Mouse (Mus musculus): Measurements from ENCODE around the gene Gm45062. TPM values are rescaled to one million over a fixed set of nuclear protein-coding genes. Genes with fewer than 3 reads are reported as not detected.

The Gm45062 gene
- total RNA-seq, 2 experiments from 2014 or later = 0.15 TPM; not detected in 1

- intact Hi-C loops (cut with DNase I) = loop anchor here (1.0 kb wide), 1 partner anchor 9 kb away; no protein-coding TSS in a partner anchor
- DNase-seq = no peak
These were observed 286.5 kb downstream of the Gm45062 start for GRCm38 (mm10) chr6:8545780-8546179.

GRCm38 (mm10) chr6:8551155-8551554 lies 291.9 kb downstream of the Gm45062 start:
- DNase-seq = no peak
- intact Hi-C loops (cut with DNase I) = no loop called here

GRCm38 (mm10) chr6:8556849-8557571 lies 297.8 kb downstream of the Gm45062 start:
- intact Hi-C loops (cut with DNase I) = no loop called here
- DNase-seq = no peak

- DNase-seq = no peak
- intact Hi-C loops (cut with DNase I) = no loop called here
These were observed 301.4 kb downstream of the Gm45062 start for GRCm38 (mm10) chr6:8560682-8561081.

GRCm38 (mm10) chr6:8582377-8582776 lies 323.1 kb downstream of the Gm45062 start:
- no peak for DNase-seq
- intact Hi-C loops (cut with DNase I) = no loop called here

- no peak for DNase-seq
- intact Hi-C loops (cut with DNase I) = no loop called here
These were observed 324.6 kb downstream of the Gm45062 start for GRCm38 (mm10) chr6:8583892-8584291.

GRCm38 (mm10) chr6:8591665-8592064 lies 332.4 kb downstream of the Gm45062 start:
- intact Hi-C loops (cut with DNase I) = no loop called here

GRCm38 (mm10) chr6:8617369-8617768 lies 358.1 kb downstream of the Gm45062 start:
- no peak for DNase-seq
- intact Hi-C loops (cut with DNase I) = no loop called here

More at GRCm38 (mm10) chr6:8591665-8592064, 332.4 kb downstream of the Gm45062 start:
- peak; percentile 5 to 8 for DNase-seq

GRCm38 (mm10) chr6:8619582-8620350 lies 360.5 kb downstream of the Gm45062 start:
- no peak for DNase-seq
- intact Hi-C loops (cut with DNase I) = no loop called here

- intact Hi-C loops (cut with DNase I) = no loop called here
- DNase-seq = no peak
These were observed 363.8 kb downstream of the Gm45062 start for GRCm38 (mm10) chr6:8623045-8623444.

GRCm38 (mm10) chr6:8628226-8628625 lies 369.0 kb downstream of the Gm45062 start:
- intact Hi-C loops (cut with DNase I) = no loop called here
- no peak for DNase-seq

- intact Hi-C loops (cut with DNase I) = no loop called here
- DNase-seq = no peak
These were observed 369.5 kb downstream of the Gm45062 start for GRCm38 (mm10) chr6:8628715-8629267.

GRCm38 (mm10) chr6:8630531-8630930 lies 371.3 kb downstream of the Gm45062 start:
- intact Hi-C loops (cut with DNase I) = no loop called here
- no peak for DNase-seq

- no peak for DNase-seq
- intact Hi-C loops (cut with DNase I) = no loop called here
These were observed 372.1 kb downstream of the Gm45062 start for GRCm38 (mm10) chr6:8631362-8631761.

GRCm38 (mm10) chr6:8631986-8632632 lies 372.9 kb downstream of the Gm45062 start:
- intact Hi-C loops (cut with DNase I) = no loop called here
- DNase-seq = no peak

- intact Hi-C loops (cut with DNase I) = no loop called here
- no peak for DNase-seq
These were observed 373.5 kb downstream of the Gm45062 start for GRCm38 (mm10) chr6:8632701-8633100.

GRCm38 (mm10) chr6:8638122-8638521 lies 378.9 kb downstream of the Gm45062 start:
- intact Hi-C loops (cut with DNase I) = no loop called here
- DNase-seq = no peak

- peak in 1 of 2 experiments; percentile 6 for DNase-seq
- intact Hi-C loops (cut with DNase I) = no loop called here
These were observed 379.6 kb downstream of the Gm45062 start for GRCm38 (mm10) chr6:8638899-8639298.

GRCm38 (mm10) chr6:8639526-8639925 lies 380.3 kb downstream of the Gm45062 start:
- intact Hi-C loops (cut with DNase I) = no loop called here
- no peak for DNase-seq

GRCm38 (mm10) chr6:8640863-8641262 lies 381.6 kb downstream of the Gm45062 start:
- intact Hi-C loops (cut with DNase I) = no loop called here
- DNase-seq = no peak

- no peak for DNase-seq
- intact Hi-C loops (cut with DNase I) = no loop called here
These were observed 385.5 kb downstream of the Gm45062 start for GRCm38 (mm10) chr6:8644703-8645102.
